Mouse (Mus musculus): ENCODE data around the gene Glrp1.

Gene Glrp1

GRCm38 (mm10) chr1:88499230-88499737, 10.6 kb downstream of the Glrp1 start:
- in situ Hi-C loops (cut with MboI, MseI), result loop anchor here in 1 of 2 experiments (25.0 kb wide), 1 partner anchor 1088 kb away; no protein-coding TSS in a partner anchor

GRCm38 (mm10) chr1:88497407-88497806, 12.5 kb downstream of the Glrp1 start:
- in situ Hi-C loops (cut with MboI, MseI), result loop anchor here in 1 of 2 experiments (25.0 kb wide), 1 partner anchor 1090 kb away; no protein-coding TSS in a partner anchor

- in situ Hi-C loops (cut with MboI, MseI), result loop anchor here in 1 of 2 experiments (25.0 kb wide), 1 partner anchor 1095 kb away; no protein-coding TSS in a partner anchor
These were observed 17.5 kb downstream of the Glrp1 start for GRCm38 (mm10) chr1:88492415-88492814.

- in situ Hi-C loops (cut with MboI, MseI), result loop anchor here in 1 of 2 experiments (25.0 kb wide), 1 partner anchor 1096 kb away; no protein-coding TSS in a partner anchor
These were observed 18.1 kb downstream of the Glrp1 start for GRCm38 (mm10) chr1:88491617-88492378.

- in situ Hi-C loops (cut with MboI, MseI), result loop anchor here in 1 of 2 experiments (25.0 kb wide), 1 partner anchor 1097 kb away; no protein-coding TSS in a partner anchor
These were observed 19.7 kb downstream of the Glrp1 start for GRCm38 (mm10) chr1:88490164-88490563.

GRCm38 (mm10) chr1:88488957-88489356, 20.9 kb downstream of the Glrp1 start:
- in situ Hi-C loops (cut with MboI, MseI), result loop anchor here in 1 of 2 experiments (25.0 kb wide), 1 partner anchor 1098 kb away; no protein-coding TSS in a partner anchor

- in situ Hi-C loops (cut with MboI, MseI), result loop anchor here in 1 of 2 experiments (25.0 kb wide), 1 partner anchor 1101 kb away; no protein-coding TSS in a partner anchor
These were observed 23.5 kb downstream of the Glrp1 start for GRCm38 (mm10) chr1:88486336-88486735.

- in situ Hi-C loops (cut with MboI, MseI), result loop anchor here in 1 of 2 experiments (25.0 kb wide), 1 partner anchor 1103 kb away; no protein-coding TSS in a partner anchor
These were observed 25.8 kb downstream of the Glrp1 start for GRCm38 (mm10) chr1:88484059-88484458.

GRCm38 (mm10) chr1:88482142-88483099, 27.4 kb downstream of the Glrp1 start:
- in situ Hi-C loops (cut with MboI, MseI), result loop anchor here in 1 of 2 experiments (25.0 kb wide), 1 partner anchor 1105 kb away; no protein-coding TSS in a partner anchor

GRCm38 (mm10) chr1:88480594-88480993, 29.3 kb downstream of the Glrp1 start:
- in situ Hi-C loops (cut with MboI, MseI), result loop anchor here in 1 of 2 experiments (25.0 kb wide), 1 partner anchor 1107 kb away; no protein-coding TSS in a partner anchor

GRCm38 (mm10) chr1:88478205-88478604, 31.7 kb downstream of the Glrp1 start:
- in situ Hi-C loops (cut with MboI, MseI), result loop anchor here in 1 of 2 experiments (25.0 kb wide), 1 partner anchor 1109 kb away; no protein-coding TSS in a partner anchor

- in situ Hi-C loops (cut with MboI, MseI), result loop anchor here in 1 of 2 experiments (25.0 kb wide), 1 partner anchor 1111 kb away; no protein-coding TSS in a partner anchor
These were observed 33.2 kb downstream of the Glrp1 start for GRCm38 (mm10) chr1:88476554-88477085.

- in situ Hi-C loops (cut with MboI, MseI), result loop anchor here in 1 of 2 experiments (25.0 kb wide), 1 partner anchor 1112 kb away; no protein-coding TSS in a partner anchor
These were observed 34.3 kb downstream of the Glrp1 start for GRCm38 (mm10) chr1:88475502-88475953.

- in situ Hi-C loops (cut with MboI, MseI), result loop anchor here in 1 of 2 experiments (5.0 kb wide), 1 partner anchor 88 kb away; no protein-coding TSS in a partner anchor
These were observed 35.3 kb downstream of the Glrp1 start for GRCm38 (mm10) chr1:88474598-88474997.

- in situ Hi-C loops (cut with MboI, MseI), result loop anchor here in 1 of 2 experiments (5.0 kb wide), 1 partner anchor 88 kb away; no protein-coding TSS in a partner anchor
These were observed 36.0 kb downstream of the Glrp1 start for GRCm38 (mm10) chr1:88473899-88474298.

- in situ Hi-C loops (cut with MboI, MseI), result loop anchor here in 1 of 2 experiments (5.0 kb wide), 1 partner anchor 90 kb away; no protein-coding TSS in a partner anchor
These were observed 37.6 kb downstream of the Glrp1 start for GRCm38 (mm10) chr1:88472258-88472657.

- in situ Hi-C loops (cut with MboI, MseI), result loop anchor here (5.0 kb wide), 3 partner anchors 53 to 238 kb away; no protein-coding TSS in a partner anchor
These were observed 40.1 kb downstream of the Glrp1 start for GRCm38 (mm10) chr1:88469746-88470145.

GRCm38 (mm10) chr1:88468335-88468734, 41.5 kb downstream of the Glrp1 start:
- in situ Hi-C loops (cut with MboI, MseI), result loop anchor here (5.0 kb wide), 2 partner anchors 54 to 239 kb away; no protein-coding TSS in a partner anchor

GRCm38 (mm10) chr1:88467866-88468265, 42.0 kb downstream of the Glrp1 start:
- in situ Hi-C loops (cut with MboI, MseI), result loop anchor here (5.0 kb wide), 2 partner anchors 54 to 239 kb away; no protein-coding TSS in a partner anchor
